Mouse (Mus musculus): ENCODE measurements around the gene Noa1.

GRCm38 (mm10) chr5:77324936-77325335 is 15.1 kb upstream of the Noa1 start:
- no peak for TF ChIP-seq CTCF (IDR thresholded peaks at IDR 0.05; ENCODE audit: control insufficient read depth, insufficient read depth, insufficient read length)
- TF ChIP-seq MYOD1 (IDR thresholded peaks at IDR 0.05; ENCODE audit: control insufficient read depth, insufficient read length, low read depth), result no peak
- no peak for TF ChIP-seq FOSL1 (IDR thresholded peaks at IDR 0.05; ENCODE audit: insufficient read depth, low read length, poor library complexity, severe bottlenecking)
- no peak for TF ChIP-seq MAX (IDR thresholded peaks at IDR 0.05)

Measured in C2C12 (cell line).